Mouse (Mus musculus) G1E-ER4 (cell line): Measurements from ENCODE around the gene Gzmk. TPM values are rescaled to one million over a fixed set of nuclear protein-coding genes. Genes with fewer than 3 reads are reported as not detected.

Experiments used
- GATA1 ChIP-seq: IDR thresholded peaks from one replicate; pipeline ENCODE4 v1.8.0; 2012; ENCODE audit warnings: low read length, inconsistent platforms
- polyA plus RNA-seq: library from polyadenylated mRNA; stranded (reverse); fragments of >175 nt; gene quantifications from 2 replicates; pipeline ENCODE4 v1.2.3, GENCODE M21; 2012

Gene Gzmk
- polyA plus RNA-seq, 1 experiment = not detected

DNA sequence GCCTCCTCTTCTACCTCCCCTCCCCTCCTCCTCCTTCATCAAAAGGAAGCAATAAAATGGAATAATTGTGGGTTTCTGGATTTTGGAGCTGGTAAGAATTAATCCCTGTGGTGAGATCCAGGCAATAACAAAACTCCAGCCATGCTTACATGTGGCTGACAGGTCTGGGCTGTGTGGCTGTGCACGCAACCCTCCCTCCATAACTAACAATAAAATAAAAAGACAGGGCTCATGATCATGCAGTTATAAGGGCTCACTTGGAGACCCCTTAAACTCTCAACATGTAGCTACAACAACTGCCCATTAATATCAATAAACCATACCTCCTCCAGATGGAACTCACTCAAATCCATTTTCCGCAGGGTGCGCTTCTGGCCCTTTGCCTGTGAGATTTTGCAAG, 11.8 kb downstream of the Gzmk start:
- no peak for TF ChIP-seq GATA1

DNA sequence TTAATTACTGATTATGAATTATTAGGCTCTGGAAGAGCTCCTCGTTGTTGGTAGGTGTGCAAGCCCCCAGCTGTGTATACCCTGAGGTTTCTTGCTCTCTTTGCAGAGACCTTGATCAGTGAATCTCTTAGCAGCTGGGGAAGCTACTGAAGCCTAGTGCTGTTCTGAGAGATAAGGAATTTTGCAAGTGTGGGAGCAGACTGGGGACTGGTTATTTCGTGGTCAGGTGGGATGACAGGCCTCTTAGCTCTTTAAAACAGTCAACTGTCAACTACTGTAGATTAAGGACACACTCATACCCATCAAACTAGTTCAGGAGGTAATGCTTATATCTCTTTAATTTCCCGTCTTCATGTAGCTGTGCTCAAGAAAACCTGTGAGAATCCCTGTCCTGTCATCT, 13.3 kb downstream of the Gzmk start:
- no peak for TF ChIP-seq GATA1

DNA sequence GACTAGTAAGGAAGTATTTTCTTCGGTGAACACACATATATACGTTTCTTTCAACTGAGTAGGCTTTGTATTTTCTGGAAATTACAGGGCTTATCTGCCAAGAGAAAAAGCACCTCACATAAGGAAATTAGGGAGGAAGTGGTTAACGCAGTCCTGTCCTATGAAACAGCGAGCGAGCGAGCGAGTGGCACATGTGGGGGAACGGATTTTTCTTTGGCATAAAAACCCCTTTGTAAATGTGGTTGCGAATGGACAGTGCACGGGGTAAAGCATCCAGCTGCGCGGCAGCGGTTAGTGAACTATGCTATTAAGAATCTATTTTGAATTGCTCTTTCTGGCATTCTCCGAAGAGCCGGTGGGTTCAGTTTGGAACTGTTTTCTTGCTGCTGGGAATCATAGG, 14.4 kb downstream of the Gzmk start:
- no peak for TF ChIP-seq GATA1

DNA sequence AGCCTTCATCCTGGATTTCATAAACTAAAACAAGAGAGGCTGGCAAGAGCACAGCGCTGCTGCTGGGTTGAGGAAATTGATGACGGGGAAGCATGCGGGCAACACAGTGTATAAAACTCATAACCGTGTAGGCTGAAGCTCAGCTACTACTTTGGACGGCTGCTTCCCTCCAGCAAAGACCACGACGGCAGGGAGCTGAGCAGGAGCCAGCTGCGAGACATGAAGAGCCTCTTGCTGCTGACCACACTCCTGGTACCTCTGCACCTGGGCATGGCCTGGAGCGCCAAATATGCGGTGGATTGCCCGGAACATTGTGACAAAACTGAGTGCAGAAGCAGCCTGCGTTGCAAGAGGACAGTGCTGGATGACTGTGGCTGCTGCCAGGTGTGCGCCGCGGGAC, 16.1 kb downstream of the Gzmk start, which contains the start of gene Esm1:
Gene Esm1, plus strand, starts transcription at position 36 of the 400 bp plus-strand sequence.
- TF ChIP-seq GATA1 = no peak

DNA sequence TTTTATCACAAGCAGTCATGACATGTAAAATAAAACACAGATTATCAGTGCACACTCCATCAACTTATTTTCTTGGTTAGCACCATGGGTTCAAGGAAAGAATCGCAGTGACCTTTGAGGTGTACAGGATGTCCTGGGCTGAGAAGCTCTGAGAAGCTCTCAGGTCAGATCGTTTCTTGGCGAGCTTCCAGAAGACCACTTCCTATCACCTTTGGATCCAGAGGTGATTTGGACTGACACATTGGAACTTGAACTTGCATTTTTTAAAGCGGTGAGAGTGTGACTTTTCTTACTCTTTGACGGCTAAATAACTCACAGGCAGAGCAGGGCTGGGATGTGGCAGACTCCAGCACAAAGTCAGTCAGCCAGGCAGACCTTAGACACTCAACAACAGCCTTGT, 20.4 kb downstream of the Gzmk start:
- no peak for TF ChIP-seq GATA1

DNA sequence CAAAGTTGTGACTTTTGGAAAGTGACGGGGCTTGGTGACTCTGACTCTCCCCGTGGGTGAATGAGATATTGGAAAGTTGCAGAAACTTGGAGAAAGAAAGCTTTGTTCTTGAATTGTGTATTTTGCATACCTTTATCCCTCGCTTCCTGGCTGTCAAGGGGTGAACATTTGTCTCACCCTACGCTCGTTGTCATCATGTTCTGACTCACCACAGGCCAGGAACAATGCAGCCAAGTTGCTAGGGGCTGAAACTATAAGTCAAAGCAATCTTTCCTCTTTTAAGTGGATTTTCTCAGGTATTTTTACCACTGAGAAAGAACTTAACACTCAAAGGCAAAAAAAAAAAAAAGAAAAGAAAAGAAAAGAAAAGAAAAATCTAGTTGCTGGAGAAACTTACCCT, 22.6 kb downstream of the Gzmk start:
- TF ChIP-seq GATA1 = no peak

DNA sequence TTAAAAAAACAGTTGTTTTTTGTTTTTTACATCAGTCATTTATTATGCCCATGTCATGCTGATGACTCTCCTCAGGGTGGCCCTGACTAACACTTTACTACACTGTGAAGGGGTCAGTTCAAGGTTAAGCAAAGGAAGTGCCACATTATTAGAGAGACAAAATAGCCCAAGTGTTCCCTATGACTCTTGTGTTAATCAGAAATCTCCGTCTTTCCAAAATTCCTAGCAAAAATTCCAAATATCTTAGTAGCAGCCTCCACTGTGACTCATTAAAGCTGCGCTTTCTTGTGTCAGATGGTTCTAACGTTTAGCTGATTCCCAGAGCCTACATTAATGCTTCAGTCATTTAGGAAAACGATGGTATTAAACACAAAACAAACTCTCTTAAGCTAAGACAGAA, 23.5 kb downstream of the Gzmk start:
- no peak for TF ChIP-seq GATA1

DNA sequence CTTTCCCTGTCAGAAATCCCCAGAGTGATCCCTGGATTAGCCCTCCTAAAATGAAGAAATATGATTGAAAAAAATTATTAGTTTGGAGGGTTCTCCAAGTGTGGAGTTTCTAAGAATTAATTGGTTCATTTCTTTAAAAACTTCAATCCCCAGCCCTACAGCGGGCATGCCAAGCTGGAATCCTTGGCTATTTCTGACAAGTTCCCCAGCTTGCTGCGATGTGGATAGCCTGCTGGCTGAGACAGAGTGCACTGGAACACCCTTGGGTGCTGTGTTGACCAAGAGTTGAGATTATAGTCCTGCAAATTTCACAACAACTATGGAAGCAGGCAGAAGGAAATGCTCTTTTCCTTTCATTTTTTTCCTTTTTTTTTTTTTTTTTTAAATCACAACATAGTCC, 24.1 kb downstream of the Gzmk start:
- no peak for TF ChIP-seq GATA1

DNA sequence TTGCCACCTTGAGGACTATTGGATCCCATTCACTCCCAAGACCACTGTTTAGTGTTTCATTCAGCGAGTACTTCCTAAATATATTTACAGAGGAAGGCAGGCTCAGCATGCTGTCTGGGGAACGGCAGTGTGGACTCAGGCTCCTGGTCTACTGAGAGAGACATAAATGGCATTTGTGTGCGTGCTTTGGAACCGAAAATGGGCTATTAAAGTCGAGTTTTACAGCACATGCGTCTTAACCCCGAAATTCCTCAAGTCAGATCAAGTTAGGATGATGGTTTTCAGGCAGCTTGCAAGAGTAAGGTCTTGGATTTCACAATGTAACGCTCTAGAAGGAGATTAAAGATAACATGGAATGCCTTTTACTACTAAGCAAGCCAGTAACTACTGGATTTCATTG, 25.0 kb downstream of the Gzmk start:
- TF ChIP-seq GATA1 = no peak

DNA sequence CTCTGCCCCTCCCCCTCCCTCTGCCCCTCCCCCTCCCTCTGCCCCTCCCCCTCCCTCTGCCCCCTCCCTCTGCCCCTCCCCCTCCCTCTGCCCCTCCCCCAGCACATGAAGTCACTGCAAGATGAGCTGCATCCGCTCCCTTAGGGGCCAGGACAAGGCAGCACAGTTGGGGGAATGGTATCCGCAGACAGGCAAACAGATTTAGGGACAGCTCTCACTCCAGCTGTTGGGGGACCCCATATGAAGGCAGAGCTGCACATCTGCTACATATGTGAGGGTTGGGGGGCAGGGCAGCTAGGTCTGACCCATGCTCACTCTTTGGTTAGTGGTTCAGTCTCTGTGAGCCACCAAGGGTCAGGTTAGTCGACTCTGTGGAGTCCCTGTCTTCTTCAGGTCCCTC, 26.4 kb downstream of the Gzmk start:
- TF ChIP-seq GATA1 = no peak

DNA sequence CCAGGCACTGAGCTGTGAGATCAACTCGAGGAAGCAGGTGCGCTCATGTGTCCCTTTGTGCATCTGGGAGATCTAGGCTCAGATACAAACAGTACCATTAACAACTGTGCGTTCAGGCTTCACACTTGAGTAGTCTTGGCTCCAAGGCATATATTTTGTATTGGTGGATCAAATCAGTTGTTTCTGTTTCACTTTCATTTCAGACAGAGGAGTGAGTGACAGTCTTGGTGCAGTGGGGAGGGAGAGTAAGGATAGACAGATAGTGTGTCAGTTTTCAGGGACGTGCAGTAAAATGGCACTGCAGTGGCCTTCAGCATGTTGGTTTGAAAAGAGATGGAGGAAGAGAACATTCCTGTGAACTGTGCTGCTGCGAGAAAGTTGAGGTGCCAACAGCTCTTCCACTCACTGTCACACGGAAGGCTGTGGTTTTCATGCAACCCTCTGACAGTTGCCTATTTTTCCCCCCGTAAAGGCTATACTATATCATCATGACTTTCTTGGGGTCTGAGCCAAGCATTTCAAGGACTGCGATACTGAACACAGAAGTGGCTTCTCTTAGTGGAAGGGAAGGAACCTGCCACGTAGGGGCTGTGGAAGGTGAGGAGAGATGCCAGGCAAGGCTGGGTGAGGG, 27.7 kb downstream of the Gzmk start:
- TF ChIP-seq GATA1 = no peak

DNA sequence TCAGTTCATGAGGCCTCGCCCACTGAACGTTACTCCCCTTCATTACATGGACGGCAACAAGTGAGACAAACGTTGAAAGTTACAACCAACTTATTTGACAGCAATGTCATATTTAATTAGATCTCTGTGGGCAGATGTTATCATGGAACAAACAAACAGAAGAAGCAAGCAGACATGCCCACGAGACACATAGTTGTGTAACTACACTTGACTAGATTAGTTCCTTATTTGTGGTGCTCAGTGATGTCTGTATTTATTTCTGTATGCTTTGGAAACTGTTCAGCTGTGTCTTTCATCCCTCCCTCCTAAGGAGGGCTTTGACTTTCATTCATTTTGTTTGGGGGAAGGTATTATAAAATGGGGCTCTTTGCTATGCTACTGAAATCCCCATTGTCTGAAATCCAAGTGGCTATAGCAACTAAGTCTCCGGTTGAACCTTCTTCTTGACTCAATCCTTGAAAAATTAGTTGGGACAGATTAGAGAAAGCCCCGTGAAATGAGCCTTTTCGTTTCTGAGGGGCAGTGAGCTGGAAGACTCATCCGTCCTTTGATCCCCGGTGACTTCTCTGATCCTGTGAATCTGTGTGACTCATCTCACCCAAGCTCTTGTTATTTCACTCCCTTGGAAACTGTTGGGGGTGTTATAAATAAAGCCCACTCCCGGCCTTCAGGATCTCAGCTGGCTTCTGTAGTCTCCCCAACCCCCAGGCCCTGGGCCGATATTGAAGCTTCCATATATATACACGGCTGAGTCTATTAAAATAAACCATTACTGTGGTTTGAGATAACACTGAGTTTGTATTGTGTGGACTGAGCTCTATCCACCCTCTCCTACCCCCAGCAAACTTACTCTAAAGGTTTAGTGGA, 28.7 kb downstream of the Gzmk start:
- no peak for TF ChIP-seq GATA1

DNA sequence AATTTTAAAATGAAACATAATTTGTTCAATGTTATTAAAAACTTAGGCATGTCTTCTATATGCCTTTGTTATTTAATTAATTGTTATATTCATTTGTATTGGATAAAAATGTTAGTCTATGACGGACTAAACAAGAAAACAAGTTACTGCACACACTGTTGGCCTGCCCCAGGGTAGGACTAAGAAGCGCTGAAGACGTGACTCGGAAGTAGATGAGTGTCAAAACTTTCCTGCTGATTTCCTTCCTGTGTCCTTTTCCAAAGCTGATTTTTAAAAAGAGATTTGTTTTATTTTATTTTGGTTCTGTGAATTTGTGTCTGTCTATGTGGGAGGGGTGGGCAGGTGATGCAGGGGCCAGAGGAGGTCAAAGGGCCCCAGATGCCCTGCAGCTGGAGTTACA, 42.0 kb downstream of the Gzmk start:
- no peak for TF ChIP-seq GATA1

DNA sequence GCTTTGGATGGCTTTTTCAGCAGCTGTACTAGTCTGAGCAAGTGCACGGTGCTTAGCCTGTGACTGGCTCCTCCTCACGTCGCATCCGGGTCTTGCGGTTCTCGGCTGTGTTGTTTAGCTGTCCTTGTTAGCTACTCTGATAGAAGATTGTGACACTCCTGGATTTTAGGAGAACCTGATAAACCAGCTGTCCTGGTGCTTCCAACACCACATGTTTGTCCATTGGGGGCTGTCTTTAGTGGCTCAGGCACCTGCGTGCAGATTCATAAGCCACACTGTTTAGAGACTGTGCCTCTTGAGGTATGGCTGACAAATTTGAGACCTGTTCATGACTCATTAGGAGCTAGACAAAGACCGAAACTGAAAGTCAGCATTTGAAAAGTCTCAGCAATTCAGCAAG, 42.4 kb downstream of the Gzmk start:
- TF ChIP-seq GATA1 = no peak

DNA sequence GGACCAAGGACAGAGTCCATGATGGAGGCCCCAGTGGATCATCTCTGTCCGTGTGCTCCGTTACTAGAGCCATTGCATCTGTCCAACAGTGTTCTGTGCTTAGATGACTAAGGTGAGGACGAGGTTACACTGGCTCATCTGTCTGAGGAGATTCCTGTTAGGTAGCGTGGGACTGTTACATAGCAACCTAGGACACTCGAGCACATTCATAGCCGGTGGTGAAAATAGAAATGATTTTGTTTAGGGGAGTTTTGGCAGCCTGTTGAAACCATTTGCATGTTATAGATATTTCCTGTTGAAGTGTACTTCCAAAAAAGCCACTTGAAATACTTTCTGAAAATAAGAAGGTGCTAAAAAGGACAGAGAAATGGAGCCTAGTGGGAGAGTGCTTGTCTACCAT, 51.5 kb downstream of the Gzmk start:
- no peak for TF ChIP-seq GATA1

DNA sequence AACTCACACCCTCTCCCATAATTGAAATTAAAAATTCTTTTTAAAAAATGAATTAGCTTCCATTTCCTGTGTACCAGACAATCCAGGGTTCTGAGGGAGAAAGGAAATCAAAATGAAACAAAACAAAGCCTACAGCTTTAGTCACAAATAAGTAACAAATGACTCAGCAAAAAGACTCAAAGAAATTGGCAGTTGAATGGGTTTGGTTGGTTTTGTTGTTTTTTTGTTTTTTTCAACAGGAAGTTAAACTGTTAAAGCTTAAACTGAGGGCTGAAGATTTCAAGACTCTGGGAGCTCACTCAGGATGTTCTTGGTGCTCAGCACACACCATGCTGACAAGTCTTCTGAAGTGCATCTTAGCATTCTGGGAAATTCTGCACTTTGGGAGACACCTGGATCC, 55.5 kb downstream of the Gzmk start:
- no peak for TF ChIP-seq GATA1

DNA sequence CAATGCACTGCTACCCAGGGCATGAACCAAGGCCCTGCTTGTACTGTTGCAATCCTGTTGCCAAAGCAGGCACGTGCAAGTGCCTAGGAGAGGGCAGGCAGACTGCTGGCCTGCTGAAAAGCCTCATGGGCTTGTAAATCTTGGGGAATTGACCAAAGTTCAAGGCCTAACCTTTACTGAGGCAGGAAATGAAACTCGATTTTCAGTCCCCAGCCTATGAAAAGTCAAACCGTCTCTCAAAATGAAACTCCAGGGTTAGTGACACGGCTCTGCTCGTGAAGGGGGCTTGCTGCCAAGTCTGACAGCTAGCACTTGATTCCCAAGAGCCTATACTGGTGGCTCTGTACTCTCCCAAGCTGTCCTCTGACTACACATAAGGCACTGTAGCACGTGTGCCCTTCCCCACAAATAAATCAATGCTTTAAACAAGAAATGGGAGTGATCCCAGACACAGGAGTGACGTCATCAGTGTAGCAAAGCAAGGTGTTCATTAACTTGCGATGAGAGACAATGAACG, 57.6 kb downstream of the Gzmk start:
- TF ChIP-seq GATA1 = no peak
